ENCODE assay signal across 17 mouse cellular contexts in the genomic region with DNA sequence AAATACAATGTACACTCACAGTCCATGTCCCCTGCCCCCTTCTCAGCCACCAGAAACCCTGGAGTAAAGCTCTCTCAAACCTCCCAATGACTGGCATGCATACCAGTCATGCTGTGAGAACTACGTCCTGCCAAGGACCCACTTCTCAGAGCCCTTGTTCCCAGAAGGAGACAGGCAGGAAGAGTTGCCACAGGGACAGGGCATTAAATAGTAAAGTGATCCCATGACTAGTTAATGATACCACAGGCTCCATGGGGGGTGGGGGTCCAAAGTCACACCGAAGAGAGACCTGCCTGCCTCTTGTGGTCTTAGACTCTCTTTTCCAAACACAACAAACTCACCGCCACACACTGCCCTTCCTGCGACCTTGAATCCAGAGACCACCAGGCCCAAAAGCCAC. TPM values are rescaled to one million over a fixed set of nuclear protein-coding genes. Genes with fewer than 3 reads are reported as not detected.
DNase-seq lines count a peak whose midpoint lies in the region; ATAC-seq lines count a peak whose summit lies in the region.
"Had no signal": no experiment of that assay in that cellular context is flagged by ENCODE, and none has a peak within 500 bp of the region (broad histone marks: within the 10 kb centered on the region; RNA-seq: fewer than 3 reads in every experiment).

No protein-coding gene starts in this region.

- peak; percentile 16; the same call in 1 of the 2 replicates for ATAC-seq in kidney, embryonic 15.5 days (replicated peaks; ENCODE audit: low FRiP score)
- no peak for ATAC-seq in limb, embryonic 15.5 days (ENCODE audit: insufficient number of reproducible peaks, low FRiP score, low TSS enrichment, low read depth)
- no peak for ATAC-seq in heart, embryonic 11.5 days (replicated peaks; ENCODE audit: insufficient number of reproducible peaks, low FRiP score, low TSS enrichment)
- ATAC-seq: forebrain, embryonic 14.5 days had no signal

- no peak overlapping the region for H3K9ac ChIP-seq in kidney, embryonic 15.5 days
- no peak overlapping the region for H3K9ac ChIP-seq in limb, embryonic 15.5 days
- H3K9ac ChIP-seq in heart, embryonic 11.5 days (ENCODE audit: low read depth, low read length) = no peak overlapping the region
- H3K9ac ChIP-seq: embryonic facial prominence, embryonic 13.5 days; heart, embryonic 12.5 days; hindbrain, embryonic 12.5 days; lung, embryonic 14.5 days had no signal

- H3K4me1 ChIP-seq in kidney, embryonic 15.5 days = peaks cover 69% of the 10 kb centered on the region
- peaks cover 58% of the 10 kb centered on the region for H3K4me1 ChIP-seq in limb, embryonic 15.5 days
- H3K4me1 ChIP-seq in heart, embryonic 11.5 days (ENCODE audit: control insufficient read depth, insufficient read depth, low read length) = peaks cover 15% of the 10 kb centered on the region

- peak; percentile 40 for DNase-seq in lung, postnatal 36 days
- no peak for DNase-seq in lung, postnatal 14 days
- peak; percentile 88 for DNase-seq in yolk sac, embryonic 10.5 days (ENCODE audit: low spot score)
- no peak for DNase-seq in right cerebral cortex, postnatal 14 days
- DNase-seq: cerebellum, postnatal 36 days; lung, embryonic 14.5 days; thymus, postnatal 36 days had no signal

- peak overlapping the region; percentile 84 for H3K27ac ChIP-seq in kidney, embryonic 15.5 days
- H3K27ac ChIP-seq in limb, embryonic 15.5 days = peak overlapping the region; percentile 22; the same call in 1 of the 2 replicates
- H3K27ac ChIP-seq in heart, embryonic 11.5 days (ENCODE audit: low read depth, low read length) = no peak overlapping the region
- H3K27ac ChIP-seq: hindbrain, embryonic 12.5 days; left cerebral cortex, adult 2 months had no signal

- H3K36me3 ChIP-seq in kidney, embryonic 15.5 days = no peaks in the 10 kb centered on the region
- no peaks in the 10 kb centered on the region for H3K36me3 ChIP-seq in limb, embryonic 15.5 days
- H3K36me3 ChIP-seq in heart, embryonic 11.5 days (ENCODE audit: control insufficient read depth, insufficient read depth, low read length) = no peaks in the 10 kb centered on the region
- H3K36me3 ChIP-seq: embryonic facial prominence, embryonic 13.5 days; heart, embryonic 12.5 days; hindbrain, embryonic 12.5 days had no signal

- H3K4me3 ChIP-seq in kidney, embryonic 15.5 days (replicated peaks) = no peak overlapping the region
- H3K4me3 ChIP-seq in limb, embryonic 15.5 days = no peak overlapping the region
- H3K4me3 ChIP-seq in heart, embryonic 11.5 days (ENCODE audit: low read depth, low read length) = no peak overlapping the region
- H3K4me3 ChIP-seq: embryonic facial prominence, embryonic 13.5 days; heart, embryonic 12.5 days; hindbrain, embryonic 12.5 days; left cerebral cortex, adult 2 months had no signal

- WGBS in kidney, embryonic 15.5 days = 59% methylated on average over 4 of the region's 4 CpGs
- 73% methylated on average over 4 of the region's 4 CpGs for WGBS in limb, embryonic 15.5 days
- WGBS in heart, embryonic 11.5 days (ENCODE audit: insufficient replicate concordance) = 69% methylated on average over 4 of the region's 4 CpGs

- no peaks in the 10 kb centered on the region for H3K27me3 ChIP-seq in kidney, embryonic 15.5 days
- no peaks in the 10 kb centered on the region for H3K27me3 ChIP-seq in limb, embryonic 15.5 days
- H3K27me3 ChIP-seq in heart, embryonic 11.5 days (ENCODE audit: control insufficient read depth, insufficient read depth, low read length) = no peaks in the 10 kb centered on the region
- H3K27me3 ChIP-seq: CH12.LX; embryonic facial prominence, embryonic 13.5 days; heart, embryonic 12.5 days had no signal

- no peak overlapping the region for H3K4me2 ChIP-seq in kidney, embryonic 15.5 days
- H3K4me2 ChIP-seq in limb, embryonic 15.5 days = no peak overlapping the region
- no peak overlapping the region for H3K4me2 ChIP-seq in heart, embryonic 11.5 days
- H3K4me2 ChIP-seq: embryonic facial prominence, embryonic 13.5 days; heart, embryonic 12.5 days; hindbrain, embryonic 12.5 days; lung, embryonic 14.5 days; midbrain, embryonic 11.5 days had no signal

- no peaks in the 10 kb centered on the region for H3K9me3 ChIP-seq in kidney, embryonic 15.5 days (replicated peaks)
- no peaks in the 10 kb centered on the region for H3K9me3 ChIP-seq in limb, embryonic 15.5 days
- H3K9me3 ChIP-seq in heart, embryonic 11.5 days (replicated peaks; ENCODE audit: control insufficient read depth, low read length) = no peaks in the 10 kb centered on the region
- H3K9me3 ChIP-seq: embryonic facial prominence, embryonic 13.5 days; heart, embryonic 12.5 days; hindbrain, embryonic 12.5 days had no signal

RNA-seq across cellular contexts. Expression of a gene that starts 10.4 kb away (rescaled TPM):
- polyA plus RNA-seq in kidney, embryonic 15.5 days (2015; fragmentation: Nextera tagmentation; extraction: Ambion mirVana) = 47.8 and 49.4 TPM in 2 replicates
- polyA plus RNA-seq in limb, embryonic 15.5 days (2015; fragmentation: Nextera tagmentation; extraction: Ambion mirVana) = 51.4 and 63.0 TPM in 2 replicates
- 10.6 and 14.3 TPM in 2 replicates for polyA plus RNA-seq in heart, embryonic 11.5 days (2014; fragmentation: Nextera tagmentation; extraction: Ambion mirVana)

Comparison
In these comparisons a context has a peak if more than half of its experiments do, and no peak if none do; other contexts are left out.
1. DNase-seq: peak in lung, postnatal 36 days (single experiment) and yolk sac, embryonic 10.5 days (single experiment); none in lung, postnatal 14 days (single experiment) and right cerebral cortex, postnatal 14 days (single experiment).